Mouse (Mus musculus) kidney, adult 2 months (tissue): ENCODE measurements around the gene Pigo. TPM values are rescaled to one million over a fixed set of nuclear protein-coding genes. Genes with fewer than 3 reads are reported as not detected.

ENCODE experiments used
- DNase-seq: peaks from one replicate; pipeline ENCODE4 v3.0.0; 2021
- H3K27ac ChIP-seq: fragments of 200-500 bp; 2 replicates; pipeline ENCODE4 v1.5.1; 2012; ENCODE audit warnings: low read depth, low read length, control low read depth, inconsistent platforms; ENCODE audit not compliant: insufficient read depth
- H3K27me3 ChIP-seq: fragments of 200-500 bp; replicated peaks from 2 replicates; pipeline ENCODE4 v1.6.1; 2012; ENCODE audit warnings: mild to moderate bottlenecking, moderate library complexity, low read length, inconsistent platforms; ENCODE audit not compliant: control insufficient read depth, insufficient read depth
- H3K36me3 ChIP-seq: fragments of 200-500 bp; 2 replicates; pipeline ENCODE4 v1.6.1; 2012; ENCODE audit warnings: mild to moderate bottlenecking, moderate library complexity, low read length, inconsistent platforms; ENCODE audit not compliant: control insufficient read depth, insufficient read depth
- H3K4me1 ChIP-seq: fragments of 200-500 bp; 2 replicates; pipeline ENCODE4 v1.6.1; 2011; ENCODE audit warnings: low read length; ENCODE audit not compliant: control insufficient read depth, insufficient read depth
- H3K4me3 ChIP-seq: fragments of 200-500 bp; 2 replicates; pipeline ENCODE4 v1.5.1; 2011; ENCODE audit warnings: mild to moderate bottlenecking, low read depth, low read length, control low read depth; ENCODE audit not compliant: insufficient read depth
- CTCF ChIP-seq: fragments of 200-500 bp; conservative IDR thresholded peaks from 2 replicates; pipeline ENCODE4 v1.5.1; 2011; ENCODE audit warnings: low read depth, mild to moderate bottlenecking, control low read depth, low read length, moderate library complexity, mixed read lengths; ENCODE audit not compliant: insufficient read depth, insufficient read length
- POLR2A ChIP-seq: fragments of 200-500 bp; IDR thresholded peaks from one replicate; pipeline ENCODE4 v1.6.1; 2011; ENCODE audit warnings: low read depth, low read length, control low read depth
- WGBS: fragments of 180-500 bp; shearing (Covaris S2); methylation state at CpG from one replicate; pipeline ENCODE4 v1.1.7; 2018; 5-methylcytosine and 5-hydroxymethylcytosine counted together
- polyA plus RNA-seq: library from polyadenylated mRNA; depleted of rRNA; stranded (reverse); fragments of >200 nt; gene quantifications from 2 replicates; pipeline ENCODE4 v1.2.3, GENCODE M21; 2012

Pigo gene
- polyA plus RNA-seq, 1 experiment = 24.6 TPM

DNA sequence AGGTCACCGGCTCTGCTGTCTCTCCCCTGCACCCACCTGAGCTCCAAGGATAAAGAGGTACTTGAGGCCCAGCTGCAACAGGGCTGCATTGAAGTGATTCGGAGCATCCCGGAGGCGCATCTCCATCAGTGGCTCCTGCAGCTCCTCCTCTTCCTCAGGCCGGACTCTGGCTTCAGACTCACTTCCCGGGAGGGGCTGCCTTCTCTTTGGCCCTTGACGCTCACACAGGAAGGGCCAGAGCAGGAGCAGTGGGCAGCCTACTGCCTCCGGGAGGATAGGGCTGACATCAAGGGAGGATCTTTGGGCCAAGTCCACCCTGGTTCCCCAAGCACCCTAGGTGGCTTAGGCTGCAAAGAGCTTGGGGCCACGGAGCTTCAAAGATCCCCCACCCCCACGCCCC is 6.4 kb downstream of the Pigo start:
- 85% methylated on average over 10 of the region's 10 CpGs for WGBS
- no peaks in the 10 kb centered on the region for H3K27me3 ChIP-seq
- H3K4me1 ChIP-seq = no peaks in the 10 kb centered on the region
- no peak for DNase-seq
- TF ChIP-seq CTCF (no peak), POLR2A (no peak)
- H3K4me3 ChIP-seq = no peak overlapping the region
- H3K36me3 ChIP-seq = peaks cover 1% of the 10 kb centered on the region; the same call in 1 of the 2 replicates
- H3K27ac ChIP-seq = no peak overlapping the region

DNA sequence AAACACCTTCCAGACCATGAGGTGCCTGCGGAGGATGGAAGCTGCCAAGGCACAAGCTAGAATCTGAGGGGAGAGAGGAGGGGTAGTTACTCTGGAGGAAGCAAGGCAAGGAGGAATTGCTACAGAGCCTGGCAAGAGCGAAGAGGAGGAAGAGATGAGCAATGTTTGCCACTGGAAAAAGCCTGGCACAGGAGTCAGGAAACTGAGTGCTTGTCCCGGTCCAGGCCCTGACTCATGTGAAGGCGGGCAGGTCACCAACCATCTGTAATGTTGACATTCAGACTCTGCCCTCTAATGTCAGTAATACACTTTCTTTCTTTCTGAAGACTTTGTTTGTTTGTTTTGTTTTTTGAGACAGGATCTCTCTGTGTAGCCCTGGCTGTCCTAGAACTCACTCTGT is 7.5 kb downstream of the Pigo start:
- no peak for TF ChIP-seq CTCF
- no peak overlapping the region for H3K4me3 ChIP-seq
- H3K36me3 ChIP-seq = peaks cover 1% of the 10 kb centered on the region; the same call in 1 of the 2 replicates
- DNase-seq = no peak
- no peaks in the 10 kb centered on the region for H3K4me1 ChIP-seq
- H3K27me3 ChIP-seq = no peaks in the 10 kb centered on the region
- no peak overlapping the region for H3K27ac ChIP-seq
- WGBS = 85% methylated on average over 4 of the region's 4 CpGs

DNA sequence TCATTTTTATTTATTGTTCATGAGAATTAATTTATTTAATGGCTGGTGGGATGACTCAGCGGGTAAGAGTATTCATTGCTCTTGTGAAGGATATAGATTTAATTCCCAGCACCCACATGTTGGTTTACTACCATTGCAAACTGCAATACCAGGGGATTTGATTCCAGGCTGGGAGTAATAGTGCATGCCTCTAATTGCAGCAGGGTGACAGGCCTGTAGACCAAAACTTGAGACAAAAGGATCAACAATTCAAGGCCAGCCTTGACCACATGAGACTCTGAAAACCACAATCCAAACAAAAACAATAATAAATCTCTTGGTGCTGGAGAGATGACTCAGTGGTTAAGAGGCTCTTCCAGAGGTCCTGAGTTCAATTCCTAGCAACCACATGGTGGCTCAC is 13.5 kb downstream of the Pigo start:
- Histone ChIP-seq H3K36me3 (no peaks in the 10 kb centered on the region), H3K27ac (no peak overlapping the region), H3K4me3 (no peak overlapping the region), H3K4me1 (peaks cover 4% of the 10 kb centered on the region; the same call in 1 of the 2 replicates), H3K27me3 (no peaks in the 10 kb centered on the region)
- TF ChIP-seq CTCF (no peak), POLR2A (no peak)
- 91% methylated on average over 1 of the region's 1 CpGs for WGBS
- no peak for DNase-seq

DNA sequence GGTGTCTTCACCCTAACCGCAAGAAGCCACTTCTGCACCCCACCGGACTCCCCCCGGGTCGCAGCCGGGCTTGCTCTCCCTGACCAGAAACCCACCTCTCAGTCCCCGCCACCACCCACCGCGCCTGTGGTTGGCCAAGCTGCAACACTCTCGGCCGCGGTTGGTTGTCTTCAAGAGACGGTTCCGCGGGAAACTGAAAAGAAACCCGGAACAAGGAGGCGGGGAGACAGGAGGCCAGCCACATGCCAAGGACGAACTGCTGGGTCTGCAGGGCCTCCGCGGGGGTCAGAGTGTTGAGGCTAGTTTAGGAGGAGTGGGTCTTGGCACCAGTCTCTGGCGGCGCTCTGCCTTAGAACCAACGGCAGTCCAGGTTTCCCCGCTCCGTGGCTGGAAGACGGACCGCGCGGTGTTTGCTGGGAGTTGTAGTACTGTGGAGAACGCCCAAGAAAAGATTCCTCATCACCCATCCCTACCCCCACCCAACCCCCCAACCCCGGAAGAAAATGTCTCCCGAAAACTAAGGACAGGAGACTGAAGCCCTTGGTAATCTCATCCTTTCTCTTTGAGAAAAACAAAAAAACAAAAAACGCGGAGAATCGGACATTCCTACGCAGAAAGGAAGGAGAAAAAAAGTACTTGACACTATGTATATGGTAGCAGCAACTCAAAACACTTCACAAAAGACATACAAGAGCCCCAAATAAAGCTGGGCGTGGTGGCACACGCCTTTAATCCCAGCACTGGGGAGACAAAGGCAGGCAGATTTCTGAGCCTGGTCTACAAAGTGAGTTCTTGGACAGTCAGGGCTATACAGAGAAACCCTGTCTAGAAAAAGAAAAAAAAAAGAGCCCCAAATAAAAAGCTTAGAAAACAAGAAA is 15.2 kb downstream of the Pigo start, which contains the start of gene Fancg:
TSS of gene Fancg (minus strand) at position 346 of the 878 bp plus-strand sequence.
- TF ChIP-seq CTCF (no peak), POLR2A (no peak)
- peaks cover 4% of the 10 kb centered on the region; the same call in 1 of the 2 replicates for H3K4me1 ChIP-seq
- under 1% methylated on average over 37 of the region's 37 CpGs for WGBS
- no peaks in the 10 kb centered on the region for H3K36me3 ChIP-seq
- peak; percentile 90 for DNase-seq
- no peaks in the 10 kb centered on the region for H3K27me3 ChIP-seq
- H3K27ac ChIP-seq = no peak within 1 kb of the TSS
- peak within 1 kb of the TSS; percentile 91 for H3K4me3 ChIP-seq

DNA sequence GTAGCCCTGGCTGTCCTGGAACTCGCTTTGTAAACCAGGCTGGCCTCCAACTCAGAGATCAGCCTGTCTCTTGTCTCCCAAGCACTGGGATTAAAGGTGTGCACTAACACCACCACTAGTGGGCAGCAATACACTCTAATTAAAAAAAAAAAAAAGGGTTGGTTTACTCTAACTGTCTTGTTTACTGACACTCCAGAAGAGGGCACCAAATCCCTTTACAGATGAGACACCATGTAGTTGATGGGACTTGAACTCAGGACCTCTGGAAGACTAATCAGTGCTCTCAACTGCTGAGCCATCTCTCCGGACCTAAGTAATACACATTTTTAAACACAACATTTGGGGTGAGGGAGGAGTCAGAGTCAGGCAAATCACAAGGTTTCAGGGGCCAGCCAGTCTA is 19.9 kb downstream of the Pigo start:
- 50% methylated on average over 2 of the region's 2 CpGs for WGBS
- DNase-seq = peak; percentile 75
- Histone ChIP-seq H3K4me1 (peaks cover 17% of the 10 kb centered on the region; the same call in 1 of the 2 replicates), H3K27me3 (no peaks in the 10 kb centered on the region), H3K36me3 (no peaks in the 10 kb centered on the region), H3K4me3 (no peak overlapping the region), H3K27ac (no peak overlapping the region)
- TF ChIP-seq POLR2A (no peak), CTCF (peak; percentile 39; the same call in 1 of the 2 replicates)

DNA sequence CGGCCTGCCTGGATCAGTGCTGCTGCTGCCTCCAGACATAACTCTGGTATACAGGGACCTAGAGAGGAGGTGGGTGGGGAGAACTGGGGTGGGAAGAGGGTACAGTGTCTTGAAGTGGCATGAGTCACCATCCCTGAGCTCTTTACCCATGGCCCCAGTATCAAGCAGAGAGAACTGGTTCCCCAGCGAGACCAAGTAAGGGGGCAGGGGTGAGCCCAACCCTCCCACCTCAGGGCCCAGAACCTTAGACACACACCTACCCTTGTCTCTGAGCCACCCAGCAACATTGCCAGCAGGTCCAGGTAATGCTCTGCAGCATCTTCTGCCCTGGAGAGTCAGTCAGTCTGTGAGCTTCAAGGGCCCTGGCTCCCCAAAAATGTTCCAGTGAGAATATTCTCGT is 20.7 kb downstream of the Pigo start:
- no peak for TF ChIP-seq POLR2A
- Histone ChIP-seq H3K4me3 (no peak overlapping the region), H3K4me1 (peaks cover 20% of the 10 kb centered on the region; the same call in 1 of the 2 replicates), H3K36me3 (no peaks in the 10 kb centered on the region), H3K27ac (no peak overlapping the region), H3K27me3 (no peaks in the 10 kb centered on the region)
- WGBS = 96% methylated on average over 3 of the region's 3 CpGs
- DNase-seq = no peak

DNA sequence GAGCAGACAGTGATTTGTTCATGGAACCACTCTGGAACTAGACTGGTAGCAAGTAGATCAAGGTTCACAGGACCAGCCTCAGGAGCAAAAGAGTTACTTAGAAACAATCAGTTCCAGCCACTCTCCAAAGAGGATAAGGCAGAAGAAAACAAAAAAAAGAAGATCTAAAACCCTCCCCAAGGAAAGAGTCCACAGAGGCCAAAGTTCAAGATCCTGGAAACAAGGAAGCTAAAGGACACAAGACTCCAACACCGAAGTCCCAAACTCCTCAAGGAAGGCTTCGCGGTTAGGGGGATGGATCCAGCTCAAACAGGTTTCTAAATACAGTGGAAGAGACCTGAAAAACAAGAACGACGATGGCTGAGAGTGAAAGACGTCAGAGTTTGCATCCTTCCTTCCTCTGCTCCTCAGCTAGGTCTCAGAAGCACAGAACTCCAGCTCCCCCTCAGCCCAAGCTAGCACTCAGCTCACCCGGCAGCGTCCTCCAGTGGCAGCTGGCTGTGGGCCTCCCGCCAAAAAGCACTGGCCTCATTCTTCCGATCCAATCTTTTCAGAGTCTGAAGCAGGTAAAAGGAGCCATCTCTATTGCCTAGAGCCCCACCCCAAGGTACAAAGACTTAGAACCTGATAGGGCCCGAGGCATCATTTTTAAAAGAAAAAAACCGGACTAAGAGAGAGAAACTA is 22.7 kb downstream of the Pigo start:
- Histone ChIP-seq H3K27me3 (no peaks in the 10 kb centered on the region), H3K27ac (peak overlapping the region; percentile 67; the same call in 1 of the 2 replicates), H3K4me1 (peaks cover 22% of the 10 kb centered on the region; the same call in 1 of the 2 replicates), H3K36me3 (no peaks in the 10 kb centered on the region), H3K4me3 (no peak overlapping the region)
- TF ChIP-seq POLR2A (no peak), CTCF (no peak)
- DNase-seq = peak; percentile 77
- WGBS = 46% methylated on average over 12 of the region's 12 CpGs
